Mouse (Mus musculus): ENCODE results near the gene Dio1.
A peak's percentile ranks its signal among the peaks of the same experiment; 100 is the strongest.

The Dio1 gene

DNA sequence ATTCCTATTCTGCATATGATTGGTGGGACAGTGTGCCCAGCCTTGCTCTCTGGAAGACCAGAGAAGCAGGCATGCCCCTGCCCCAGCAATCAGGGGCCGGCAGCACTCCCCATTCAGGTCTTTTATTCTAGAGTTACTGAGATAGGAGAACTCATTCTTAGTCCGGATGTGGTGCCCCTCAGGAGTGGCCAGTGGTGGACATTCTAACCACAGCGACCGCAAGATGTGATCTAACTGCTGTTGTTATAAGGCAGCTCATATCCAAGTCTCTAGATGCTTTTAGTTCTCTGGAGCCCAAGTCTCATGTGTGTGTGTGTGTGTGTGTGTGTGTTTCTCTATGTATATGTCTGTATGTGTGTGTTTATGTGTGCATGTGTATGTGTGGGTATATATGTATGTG, 6.6 kb downstream of the Dio1 start:
- no peak for DNase-seq

DNA sequence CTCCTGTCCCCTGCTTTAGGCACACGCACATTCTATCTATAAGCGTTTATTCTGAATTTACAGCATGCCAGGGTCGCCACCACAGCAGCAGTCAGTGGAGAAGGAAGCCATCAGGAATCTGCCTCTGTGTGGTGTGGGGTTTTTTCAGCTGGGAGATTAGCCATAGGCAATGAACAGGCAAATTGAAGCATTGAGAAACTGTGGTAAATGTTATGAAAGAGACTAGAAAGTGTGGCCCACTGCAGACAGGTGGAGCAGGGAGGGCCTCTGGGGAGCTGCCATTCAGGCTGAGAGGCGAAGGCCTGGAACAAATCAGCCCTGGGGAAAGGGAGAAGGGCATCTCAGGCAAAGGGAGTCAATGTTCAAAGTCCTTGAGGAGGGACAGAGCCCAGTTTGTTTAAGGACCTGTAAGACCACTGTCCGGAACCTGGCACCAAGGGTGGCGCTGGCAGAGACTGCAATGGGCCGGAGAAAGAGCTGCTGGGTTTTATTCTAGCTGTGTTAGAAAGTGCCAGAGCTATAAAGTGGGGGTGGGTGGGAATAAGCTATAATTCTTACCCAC, 7.1 kb downstream of the Dio1 start:
- DNase-seq = no peak

DNA sequence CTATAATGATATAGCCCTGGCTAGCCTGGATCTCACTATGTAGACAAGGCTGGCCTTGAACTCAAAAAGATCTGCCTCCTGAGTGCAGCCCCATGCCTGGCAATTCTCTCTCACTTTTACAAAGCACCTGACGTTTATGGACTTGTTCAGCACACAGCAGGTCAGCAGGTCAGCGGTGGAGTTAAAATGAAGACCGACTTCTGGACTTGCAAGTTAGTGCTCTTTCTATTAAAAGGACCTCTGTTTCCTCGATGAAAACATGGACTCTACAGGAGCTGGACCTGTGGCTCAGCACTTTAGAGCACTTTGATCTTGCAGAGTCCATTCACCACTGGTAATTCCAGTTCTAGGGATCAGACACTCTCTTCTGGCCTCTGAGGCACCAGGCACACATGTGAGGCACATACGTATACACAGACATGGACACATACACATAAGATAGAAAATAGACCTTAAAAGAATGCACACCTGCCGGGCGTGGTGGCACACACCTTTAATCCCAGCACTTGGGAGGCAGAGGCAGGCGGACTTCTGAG, 8.8 kb downstream of the Dio1 start:
- DNase-seq = no peak

DNA sequence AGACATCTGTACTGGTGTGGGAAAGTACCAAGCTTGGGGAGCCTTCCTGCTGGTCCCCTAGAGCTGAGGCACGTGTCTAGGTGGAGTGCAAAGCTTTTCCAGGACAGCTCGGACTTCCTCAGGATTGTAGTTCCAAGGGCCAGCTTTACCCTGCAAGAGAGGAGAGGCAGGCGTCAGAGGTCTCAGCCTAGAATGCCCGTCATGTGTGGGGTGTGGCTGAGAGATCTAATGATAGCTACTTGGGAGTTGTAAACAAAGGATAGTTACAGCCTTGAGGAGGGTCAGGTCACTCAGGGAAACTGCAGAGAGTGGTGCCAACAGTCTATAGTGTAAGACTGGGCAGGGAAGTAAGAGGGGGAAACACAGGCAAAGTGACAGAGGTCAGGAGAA, 14.7 kb downstream of the Dio1 start:
- no peak for DNase-seq

DNA sequence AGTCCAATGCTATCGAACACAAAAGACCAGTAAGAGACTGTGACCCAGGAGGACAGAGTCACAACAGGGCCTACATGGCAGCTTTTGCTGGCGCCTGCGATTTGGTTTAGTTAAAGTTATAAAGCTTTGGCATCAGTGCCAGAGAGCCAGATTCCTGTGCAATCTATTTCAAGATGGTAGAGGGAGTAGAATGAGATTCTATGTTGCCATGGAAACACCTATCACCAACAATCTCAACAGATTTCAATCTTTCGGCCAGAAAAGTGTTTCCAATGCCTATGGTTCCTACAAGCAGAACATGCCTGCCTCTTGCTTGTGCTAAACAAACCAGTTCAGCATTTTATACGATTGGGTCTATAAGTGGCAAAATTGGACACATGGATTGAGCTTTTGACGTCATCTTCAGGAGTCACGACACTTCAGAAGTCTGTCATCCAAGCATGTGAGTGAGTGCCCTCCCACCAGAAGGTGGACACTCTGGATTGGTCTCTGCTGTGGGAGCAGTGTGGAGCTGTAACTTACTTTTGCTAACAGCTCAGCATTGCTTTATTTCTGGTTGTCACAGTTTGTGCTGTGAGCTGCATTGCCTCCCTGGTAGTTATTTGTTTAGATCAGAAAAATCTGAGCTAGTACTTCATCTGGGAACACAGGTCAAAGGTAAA, 15.2 kb downstream of the Dio1 start:
- no peak for DNase-seq

DNA sequence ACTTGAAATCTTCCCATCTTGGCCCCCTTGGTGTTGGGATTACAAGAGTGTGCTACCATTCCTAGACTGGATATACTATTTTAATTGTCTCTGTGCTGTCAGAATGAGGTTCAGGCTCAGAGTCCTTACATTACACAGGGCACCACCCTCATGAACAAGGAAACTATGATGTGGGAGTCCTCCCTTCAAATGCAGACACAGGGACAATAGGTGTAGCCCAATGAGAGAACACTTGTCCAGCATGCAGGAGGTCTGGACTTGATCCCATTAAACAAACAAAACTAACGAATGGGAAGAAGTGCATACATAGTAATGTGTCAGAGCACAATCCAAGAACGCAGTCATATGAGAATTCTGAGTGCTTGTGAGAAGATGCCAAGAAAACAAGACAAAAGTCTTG, 19.5 kb downstream of the Dio1 start:
- DNase-seq = no peak

DNA sequence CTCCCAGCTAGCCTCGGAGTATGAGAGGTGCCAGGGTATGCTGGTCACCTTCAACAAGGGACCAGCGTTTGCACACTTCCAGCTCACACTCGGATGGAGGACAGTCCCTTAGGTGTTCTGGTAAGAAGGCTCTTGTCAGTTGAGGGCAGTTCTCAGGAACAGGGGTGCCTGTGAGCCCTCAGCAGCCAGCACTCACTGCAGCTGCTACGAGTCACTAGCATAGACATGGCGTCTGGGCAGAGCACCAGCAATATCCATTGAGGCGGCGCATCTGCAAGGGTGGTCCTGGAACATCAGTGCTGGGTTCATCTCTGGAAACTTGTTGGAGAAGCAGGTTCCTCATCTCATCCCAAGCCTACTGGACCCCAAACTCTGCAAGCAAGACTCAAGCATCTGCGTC, 20.6 kb downstream of the Dio1 start:
- no peak for DNase-seq

DNA sequence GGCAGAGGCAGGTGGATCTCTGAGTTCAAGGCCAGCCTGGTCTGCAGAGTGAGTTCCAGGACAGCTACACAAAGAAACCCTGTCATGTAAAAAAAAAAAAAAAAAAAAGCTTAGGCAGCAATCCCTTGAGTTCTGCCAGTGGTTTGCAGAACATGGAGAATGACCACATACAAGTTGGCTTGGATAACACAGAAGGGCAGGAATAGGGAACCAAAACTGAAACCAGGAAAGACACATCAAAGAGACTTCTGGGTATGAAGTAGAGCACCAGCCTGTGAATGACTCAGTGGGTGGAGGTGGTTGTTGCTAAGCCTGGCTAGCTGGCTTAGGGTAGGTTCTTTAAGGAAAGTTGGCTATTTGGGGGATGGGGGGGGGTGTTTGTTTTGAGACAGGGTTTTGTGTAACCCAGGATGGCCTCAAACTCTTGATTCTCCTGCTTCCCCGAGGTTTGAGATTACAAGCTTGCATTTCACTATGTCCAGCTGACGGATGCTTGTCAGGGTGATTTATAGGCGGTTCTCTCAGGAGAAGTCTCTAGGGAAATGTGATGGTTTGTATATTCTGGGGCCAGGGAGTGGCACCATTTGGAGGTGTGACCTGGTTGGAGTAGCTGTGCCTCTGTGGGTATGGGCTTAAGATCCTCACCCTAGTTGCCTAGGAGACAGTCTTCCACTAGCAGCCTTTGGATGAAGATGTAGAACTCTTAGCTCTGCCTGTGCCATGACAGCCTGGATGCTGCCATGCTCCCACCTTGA, 21.3 kb downstream of the Dio1 start:
- no peak for DNase-seq

DNA sequence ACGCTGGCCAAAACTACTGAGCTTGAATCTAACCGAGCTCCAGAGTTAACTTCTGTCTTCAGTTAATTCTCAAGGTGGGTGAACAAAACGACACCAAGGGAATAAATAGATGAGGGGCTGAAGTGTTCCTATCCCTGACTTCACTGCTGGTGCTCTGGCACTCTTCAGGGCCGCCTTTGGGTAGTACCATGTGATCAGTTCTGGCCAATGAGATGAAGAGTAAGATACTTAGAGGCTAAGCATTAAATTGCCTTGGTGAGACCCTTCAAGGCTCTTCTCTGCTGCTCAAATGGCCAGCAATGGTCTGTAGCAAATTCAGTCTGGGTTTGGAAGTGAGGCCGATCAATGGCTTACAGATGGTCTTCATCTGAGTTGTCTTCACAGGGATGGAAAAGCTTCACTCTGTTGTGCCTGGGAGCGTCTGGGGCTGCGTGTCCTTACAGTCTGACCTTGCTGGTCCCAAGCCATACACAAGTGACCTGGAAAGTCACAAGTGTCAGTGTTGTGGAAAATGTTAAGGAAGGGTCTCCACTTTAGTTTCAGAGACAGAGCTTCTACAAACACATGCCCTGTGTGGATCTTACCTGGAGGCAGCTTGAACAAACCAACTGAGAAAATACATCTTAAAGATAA, 26.0 kb downstream of the Dio1 start:
- no peak for DNase-seq

DNA sequence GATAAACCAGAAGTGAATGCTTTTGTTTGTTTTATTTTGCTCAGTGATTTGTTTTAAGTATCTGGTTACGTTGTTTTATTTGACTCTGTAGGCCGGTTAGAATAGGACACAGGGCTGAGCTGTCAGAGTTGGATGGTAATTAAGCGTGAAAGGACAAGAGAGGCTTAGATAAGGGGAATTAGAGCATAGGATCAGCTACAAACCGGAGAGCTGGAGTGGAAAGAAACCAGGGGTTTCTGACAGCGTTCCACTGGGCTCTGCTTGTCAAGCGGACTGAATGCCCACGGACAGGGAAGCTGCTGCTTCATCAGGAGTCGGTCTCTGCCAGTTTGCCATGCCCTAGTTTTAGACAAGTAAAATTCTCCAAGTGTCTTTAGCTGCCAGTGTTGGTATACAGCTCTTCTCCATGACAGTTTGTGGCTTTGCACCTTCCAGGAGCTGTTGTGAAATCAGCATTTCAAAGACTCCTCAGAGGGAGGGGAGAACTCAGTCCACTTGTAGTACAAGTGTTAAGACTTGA, 28.7 kb downstream of the Dio1 start:
- no peak for DNase-seq

DNA sequence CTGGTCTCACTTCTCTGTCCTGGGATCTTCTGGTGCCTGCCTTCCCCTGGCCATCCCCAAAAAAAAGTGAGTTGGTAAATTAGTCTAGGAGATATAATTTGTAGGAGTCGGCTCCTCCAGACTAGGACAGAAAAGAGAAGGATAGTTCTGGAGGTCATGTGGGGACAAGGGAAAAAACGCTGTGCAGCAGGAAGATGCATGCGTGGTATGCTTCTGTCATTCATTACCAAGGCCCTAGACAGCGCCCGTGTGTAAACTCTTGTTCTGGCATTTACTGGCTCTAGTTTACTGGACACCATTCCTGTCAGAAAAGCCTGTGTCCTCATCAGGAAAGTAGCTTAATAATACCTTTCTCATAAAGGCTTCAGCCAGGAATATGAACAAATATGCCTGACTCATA, 32.5 kb downstream of the Dio1 start:
- DNase-seq = no peak

DNA sequence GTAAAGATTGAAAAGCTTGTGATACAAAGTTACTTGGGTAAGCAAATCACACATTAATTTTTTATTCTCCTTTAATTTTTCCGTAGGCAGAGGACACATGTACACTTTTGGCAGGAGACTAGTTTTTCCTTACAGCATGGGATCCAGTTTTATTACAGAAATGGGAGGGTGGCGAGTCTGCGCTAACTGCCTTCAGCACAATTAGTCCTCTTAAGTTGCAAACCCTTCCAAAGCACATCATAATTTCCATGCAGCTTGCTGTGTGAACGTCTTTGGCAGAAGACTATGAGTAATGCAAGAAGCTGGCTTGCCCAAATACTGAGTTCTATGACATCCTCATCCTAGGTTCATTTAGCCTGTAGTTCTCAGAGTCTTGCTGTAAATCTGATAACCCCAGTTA, 33.3 kb downstream of the Dio1 start:
- no peak for DNase-seq

DNA sequence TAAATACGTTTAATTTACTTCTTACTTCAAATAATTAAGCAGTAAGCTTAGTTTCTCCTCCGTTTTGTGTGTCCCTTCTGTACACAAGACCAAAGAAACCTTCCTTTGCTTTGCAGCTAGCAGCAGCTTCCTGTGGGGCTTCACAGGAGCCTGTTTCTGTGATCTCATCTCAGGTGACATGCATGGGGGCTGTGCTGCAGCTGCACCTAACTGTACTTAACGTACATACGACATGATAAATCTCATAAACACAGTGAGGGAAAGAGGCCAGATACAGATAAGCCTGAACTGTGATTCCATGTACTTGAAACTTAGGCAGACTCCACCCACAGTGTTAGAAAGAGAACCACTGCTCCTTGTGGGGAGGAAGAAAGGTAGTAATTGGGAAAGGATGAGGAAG, 47.0 kb downstream of the Dio1 start:
- DNase-seq = peak; percentile 65 to 85

DNA sequence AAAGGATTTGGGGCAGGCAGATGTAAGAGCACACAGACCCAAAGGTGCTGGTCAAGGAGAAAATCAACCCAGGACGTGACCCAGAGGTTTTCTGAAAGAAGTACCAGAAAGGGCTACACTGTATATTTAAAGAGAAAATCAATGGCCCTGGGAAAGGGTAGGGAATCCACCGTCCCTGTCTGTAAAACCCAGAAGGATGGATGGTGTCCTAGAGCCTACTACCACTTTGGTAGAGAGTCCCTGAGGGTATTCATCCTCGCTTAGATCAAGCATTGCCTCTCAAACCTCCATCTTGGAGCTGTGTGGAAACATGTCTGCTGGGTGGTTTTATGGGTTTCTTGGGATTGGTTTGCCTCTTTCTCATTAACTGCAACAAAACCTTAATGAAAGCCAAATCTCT, 52.6 kb downstream of the Dio1 start:
- no peak for DNase-seq

DNA sequence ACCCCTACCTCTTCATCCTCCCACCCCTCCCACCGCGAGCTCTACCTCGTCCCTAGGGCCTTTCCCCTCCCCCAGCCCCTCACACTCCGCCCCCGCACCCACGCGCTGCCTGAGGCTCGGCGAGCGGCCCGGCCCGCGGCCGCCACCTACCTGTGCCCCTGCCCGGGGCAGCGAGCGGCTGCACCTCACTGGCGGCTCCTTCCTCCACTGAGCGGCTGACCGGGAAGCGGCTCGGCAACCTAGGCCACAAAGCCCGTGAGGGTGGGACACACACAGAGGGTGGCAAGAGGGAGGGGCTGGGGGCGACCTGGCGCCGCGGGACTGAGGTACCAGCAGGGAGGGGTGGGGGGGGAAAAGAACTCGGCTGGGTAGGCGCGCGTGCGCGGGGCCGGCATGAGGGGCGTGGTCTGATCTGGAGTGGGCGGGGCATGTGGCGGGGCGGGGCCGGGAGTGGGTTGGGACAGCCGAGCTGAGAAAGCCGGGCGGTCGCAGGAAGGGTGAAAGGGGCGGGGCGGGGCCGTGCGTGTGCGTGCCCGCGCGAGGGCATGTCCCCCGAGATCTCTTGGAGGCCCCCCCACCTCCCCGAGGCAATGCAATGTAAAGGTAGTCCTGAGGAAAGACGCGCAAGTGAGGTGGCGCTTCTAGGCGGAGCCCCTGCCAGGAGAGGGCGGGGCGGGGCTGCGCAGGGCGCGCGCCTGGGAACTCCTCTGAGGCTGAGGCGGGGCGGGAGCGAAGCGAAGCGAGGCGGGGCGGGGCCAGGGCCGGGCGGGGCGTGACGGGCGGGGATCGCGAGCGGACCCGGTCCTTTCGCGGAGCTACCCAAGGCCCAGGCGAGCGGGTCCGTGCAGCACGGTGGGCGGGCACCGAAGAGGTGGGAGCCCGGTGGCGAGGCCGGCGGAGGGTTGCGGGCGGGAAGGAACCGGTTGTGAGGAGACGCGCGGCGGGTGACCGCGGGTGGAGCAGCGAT, 53.6 kb downstream of the Dio1 start, which contains the start of the genes Lrrc42 and Hspb11:
Gene Lrrc42 (minus strand): TSS at position 408 of the 967 bp plus-strand sequence.
Gene Hspb11 (plus strand): TSS at position 469 of the 967 bp plus-strand sequence.
- DNase-seq = peak; percentile 97 to 98

DNA sequence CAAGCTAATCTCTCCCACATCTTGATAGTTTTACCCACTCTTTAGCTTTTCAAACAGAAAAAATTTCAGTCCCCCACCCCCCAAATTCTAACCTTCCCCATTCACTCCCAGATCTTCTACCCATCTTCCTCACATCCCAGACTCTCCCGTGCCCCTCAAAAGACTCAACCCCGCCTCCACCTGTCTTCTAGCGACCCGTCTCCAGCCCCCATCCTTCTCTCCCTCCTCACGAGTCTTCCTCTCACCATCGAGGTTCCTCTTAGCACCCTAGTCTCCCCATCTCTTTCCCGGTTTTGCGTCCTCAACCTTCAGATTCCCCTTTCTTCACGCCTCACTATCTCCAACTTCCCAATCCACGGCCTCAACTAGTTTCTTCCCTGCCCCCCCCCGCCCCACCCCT, 54.4 kb downstream of the Dio1 start:
- peak; percentile 32 to 50 for DNase-seq

DNA sequence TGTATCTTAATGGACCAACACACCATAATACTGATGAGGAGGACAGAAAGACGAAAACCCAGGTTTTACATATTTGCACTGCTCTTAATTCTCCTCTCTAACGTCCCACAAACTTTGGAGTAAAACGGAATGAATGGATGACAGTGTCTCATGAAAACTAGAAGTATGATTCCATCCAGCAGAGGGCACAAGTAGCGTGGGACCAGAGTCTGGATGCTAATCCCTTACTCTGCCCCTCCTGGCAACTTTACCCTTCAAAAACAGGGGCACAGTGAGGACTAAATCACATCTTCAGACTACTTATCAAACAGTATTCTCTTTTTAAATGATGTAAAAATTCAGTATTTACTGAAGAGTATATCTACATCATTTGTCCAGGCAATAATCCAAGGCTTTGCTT, 56.5 kb downstream of the Dio1 start:
- peak; percentile 29 to 35 for DNase-seq

DNA sequence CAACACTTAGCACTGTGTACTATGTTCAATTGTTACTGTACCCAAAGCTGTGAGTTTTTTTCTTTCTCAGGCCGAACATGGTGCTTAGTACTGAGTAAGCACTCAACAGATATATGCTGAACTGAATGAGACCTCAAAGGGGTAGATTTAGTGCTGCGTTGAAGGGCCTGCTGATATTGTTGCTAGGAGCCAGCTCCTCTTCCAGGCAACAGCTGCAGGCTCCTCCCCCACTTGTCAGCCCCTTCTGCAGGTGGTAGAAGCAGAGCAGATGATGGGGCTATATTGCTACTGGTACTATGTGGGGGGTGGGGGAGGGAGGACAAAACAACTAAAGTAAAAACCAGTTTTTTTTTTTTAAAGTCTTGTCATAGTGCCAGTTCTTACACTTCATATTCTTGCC, 57.5 kb downstream of the Dio1 start:
- DNase-seq = peak; percentile 68 to 88

DNA sequence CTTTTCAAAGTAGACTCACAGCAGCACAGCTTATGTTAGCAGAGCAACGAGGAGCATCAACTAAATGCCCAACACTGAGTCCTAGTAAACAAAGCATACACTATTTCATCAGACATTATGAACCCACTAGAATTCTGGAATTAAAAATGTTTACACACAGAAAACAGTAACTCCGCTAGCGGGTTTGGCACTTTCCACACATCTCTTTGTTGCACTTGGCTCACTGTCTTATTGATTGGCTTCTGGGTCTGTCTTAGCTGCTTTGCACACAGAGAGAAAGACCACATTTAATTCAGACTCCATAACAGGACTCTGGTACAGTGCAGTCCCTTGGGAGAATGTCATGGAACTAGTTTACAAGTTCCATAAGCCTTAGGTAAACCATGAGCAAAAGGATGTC, 58.9 kb downstream of the Dio1 start:
- no peak for DNase-seq

DNA sequence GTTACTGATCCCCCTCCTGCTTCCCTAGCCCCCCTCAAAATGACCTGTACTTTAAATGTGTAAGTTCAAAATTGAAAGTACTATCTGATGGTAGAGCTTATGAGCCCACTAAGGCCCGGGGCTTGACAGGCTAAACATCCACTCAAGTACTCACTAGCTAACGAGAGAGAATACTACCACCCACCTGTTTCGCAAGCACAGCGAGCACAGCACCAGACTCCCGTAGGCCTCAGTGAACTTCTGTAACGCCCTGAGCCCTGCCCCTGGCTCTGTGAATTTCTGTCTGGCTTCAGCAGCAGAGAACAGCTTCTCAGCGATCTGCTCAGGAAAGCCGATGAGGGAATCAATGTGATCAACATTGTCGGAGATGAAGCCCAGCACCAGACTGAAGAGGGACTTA, 59.9 kb downstream of the Dio1 start:
- DNase-seq = no peak

DNA sequence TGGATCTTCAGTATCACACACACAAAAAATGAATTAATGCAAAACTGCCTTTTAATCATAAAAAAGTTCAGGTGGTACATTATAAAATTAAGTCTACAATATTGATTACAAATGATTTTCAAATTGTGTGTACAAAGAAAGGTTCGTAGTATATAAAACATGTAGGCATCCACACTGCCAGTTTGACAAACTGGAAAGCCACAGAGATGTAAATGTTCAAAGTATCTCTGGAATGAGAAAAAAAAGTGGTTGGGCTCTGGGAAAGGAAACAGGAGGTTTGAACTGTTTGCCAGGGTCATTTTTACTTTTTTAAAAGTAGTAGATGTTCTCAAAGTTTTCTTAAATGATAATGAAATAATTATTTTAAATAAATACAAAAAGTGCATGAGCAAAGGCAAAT, 60.9 kb downstream of the Dio1 start:
- no peak for DNase-seq

DNA sequence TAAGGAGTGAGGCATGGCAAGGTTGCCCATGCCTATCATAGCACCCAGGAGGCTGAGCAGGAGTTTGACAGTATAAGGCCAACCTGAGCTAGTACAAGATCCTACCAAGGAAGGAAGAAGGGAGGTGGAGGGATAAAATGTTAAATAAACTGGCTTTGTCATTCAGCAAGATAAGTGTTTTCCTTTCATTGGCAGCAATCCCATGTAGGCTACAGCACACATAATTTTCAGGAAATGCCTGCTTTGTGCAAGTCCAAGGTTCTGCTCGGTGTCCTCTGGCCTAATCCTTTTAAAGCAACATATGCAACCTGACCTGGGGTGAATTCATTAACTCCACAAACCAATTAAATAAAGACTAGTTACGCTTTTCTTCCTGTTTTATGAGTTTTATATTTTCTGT, 61.6 kb downstream of the Dio1 start:
- DNase-seq = no peak
